Mouse (Mus musculus) thymus, adult 2 months (tissue): ENCODE measurements around the gene Akap13.

Experiments
- CTCF ChIP-seq: fragments of 200-500 bp; IDR thresholded peaks from 2 replicates; pipeline ENCODE4 v1.5.1; 2012; ENCODE audit warnings: mild to moderate bottlenecking, control low read depth, low read length, moderate library complexity, borderline replicate concordance; ENCODE audit not compliant: control insufficient read depth, poor library complexity, insufficient read depth; ENCODE audit errors: extremely low read depth
- POLR2A ChIP-seq: fragments of 200-500 bp; IDR thresholded peaks from 2 replicates; pipeline ENCODE4 v1.6.1; 2012; ENCODE audit warnings: mild to moderate bottlenecking, low read length, control low read depth, moderate library complexity; ENCODE audit not compliant: control insufficient read depth, poor library complexity, insufficient read depth; ENCODE audit errors: extremely low read depth

DNA sequence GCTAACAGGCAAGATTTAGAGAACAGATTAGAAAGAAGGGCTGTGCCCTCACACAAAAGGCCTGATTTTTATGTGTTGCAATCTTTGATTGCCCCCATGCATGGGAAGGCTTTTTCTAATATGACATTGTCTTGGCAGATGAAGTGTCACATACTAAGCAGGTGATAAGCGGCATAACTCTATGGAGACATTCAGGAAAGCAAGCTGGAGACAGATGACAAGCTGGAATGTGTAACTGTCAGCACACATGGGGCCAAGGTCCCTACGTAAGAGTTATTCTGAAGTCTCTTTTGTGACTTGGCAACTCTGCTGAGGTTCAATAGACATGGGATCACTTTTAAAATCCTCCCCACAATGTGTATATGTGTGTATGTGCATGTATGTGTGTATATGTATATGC is 24.8 kb upstream of the Akap13 start:
- TF ChIP-seq CTCF: no peak
- no peak for TF ChIP-seq POLR2A
